Mouse (Mus musculus): Measurements from ENCODE around the gene Plod2. TPM values are rescaled to one million over a fixed set of nuclear protein-coding genes. Genes with fewer than 3 reads are reported as not detected.

The Plod2 gene
- polyA plus RNA-seq, 1 experiment = 5.4 TPM

DNA sequence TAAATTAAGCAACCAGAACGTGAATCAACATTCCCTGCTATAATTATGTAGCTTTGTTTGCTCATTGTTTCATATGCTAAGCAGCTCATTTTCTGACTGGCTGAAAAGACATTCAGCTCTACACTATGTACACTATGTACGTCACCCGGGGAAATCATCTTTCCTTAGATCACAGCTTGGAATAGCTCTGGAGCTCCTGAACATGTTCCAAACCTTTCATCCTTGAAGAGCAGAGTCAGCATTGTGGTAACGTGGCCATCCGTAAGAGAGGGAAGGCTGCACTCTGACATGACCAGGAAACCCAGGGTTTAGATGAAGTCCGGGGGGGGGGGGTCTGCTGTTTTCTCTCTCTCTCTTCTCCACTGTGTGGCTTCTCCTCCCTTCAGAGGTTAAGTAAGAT, 3.8 kb upstream of the Plod2 start:
- Histone ChIP-seq H3K27ac (ENCODE audit: insufficient read depth, low read length) (no peak overlapping the region), H3K4me1 (ENCODE audit: control insufficient read depth, insufficient read depth, low read length) (no peaks in the 10 kb centered on the region), H3K4me3 (ENCODE audit: insufficient read depth, low read length) (no peak overlapping the region)
- TF ChIP-seq CTCF (IDR thresholded peaks at IDR 0.05; ENCODE audit: extremely low read depth, insufficient read depth, low read length) (no peak), POLR2A (IDR thresholded peaks at IDR 0.05; ENCODE audit: extremely low read depth, insufficient read depth, low read length) (no peak)

DNA sequence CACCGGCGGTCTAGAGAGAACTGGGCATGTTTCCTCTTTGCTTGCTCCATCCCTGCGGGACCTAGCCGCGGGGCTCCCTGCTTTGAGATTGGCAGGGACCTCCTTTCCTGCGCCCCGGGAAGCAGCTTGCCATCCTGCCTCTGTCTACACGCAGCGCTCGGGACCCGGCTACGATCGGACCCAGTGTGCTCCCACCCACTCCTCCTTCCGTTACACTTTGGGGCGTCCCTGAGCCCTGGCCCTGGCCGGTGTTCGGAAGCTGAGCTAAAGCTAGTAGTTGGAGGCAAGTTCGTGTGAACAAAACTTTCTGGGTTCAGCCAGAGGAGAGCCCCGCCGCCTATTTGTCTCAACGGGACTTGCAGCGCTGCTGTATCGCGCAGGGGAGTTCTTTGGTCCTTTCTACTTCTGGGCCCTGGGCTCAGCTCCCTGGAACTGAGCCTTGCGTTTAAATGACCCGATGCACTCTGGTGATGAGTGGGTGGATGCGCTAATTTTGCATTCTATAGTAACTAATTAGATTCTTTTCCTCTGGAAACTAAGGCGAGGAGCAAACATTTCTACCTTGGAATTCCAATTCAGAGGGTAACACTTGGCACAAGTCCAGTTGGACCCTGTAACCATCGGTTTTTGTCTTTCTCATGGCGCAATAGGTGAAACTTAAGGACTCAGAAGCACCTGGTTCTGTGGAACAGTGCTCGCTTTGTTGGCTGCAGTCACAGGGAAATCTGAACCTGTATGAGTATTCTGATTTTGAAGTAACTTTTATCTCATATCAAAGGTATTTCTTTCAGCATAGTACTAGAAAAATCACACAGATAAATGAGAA, 781 bp downstream of the Plod2 start:
- no peak overlapping the region for H3K27ac ChIP-seq (ENCODE audit: insufficient read depth, low read length)
- no peak for TF ChIP-seq POLR2A (IDR thresholded peaks at IDR 0.05; ENCODE audit: extremely low read depth, insufficient read depth, low read length)
- no peak for TF ChIP-seq CTCF (IDR thresholded peaks at IDR 0.05; ENCODE audit: extremely low read depth, insufficient read depth, low read length)
- no peaks in the 10 kb centered on the region for H3K4me1 ChIP-seq (ENCODE audit: control insufficient read depth, insufficient read depth, low read length)
- peak overlapping the region; percentile 57 for H3K4me3 ChIP-seq (ENCODE audit: insufficient read depth, low read length)

DNA sequence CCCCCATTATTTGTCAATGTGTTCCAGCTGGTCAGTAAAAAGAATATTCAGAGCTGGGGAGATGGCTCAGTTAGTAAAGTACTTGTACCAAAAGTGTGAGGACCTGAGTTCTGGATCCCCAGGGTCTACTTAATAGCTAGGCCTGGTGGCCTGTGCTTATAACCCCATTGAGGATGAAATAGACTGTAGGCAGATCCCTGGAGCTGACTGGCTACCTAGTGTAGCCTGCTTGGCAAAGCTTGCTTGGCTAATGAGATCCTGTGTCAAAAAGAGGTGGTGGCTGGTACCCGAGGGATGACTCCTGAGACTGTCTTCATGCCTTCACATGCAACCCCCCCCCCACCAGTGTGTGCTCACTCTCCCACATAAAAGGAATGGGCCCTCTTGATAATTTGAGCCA, 2.1 kb downstream of the Plod2 start:
- Histone ChIP-seq H3K27ac (ENCODE audit: insufficient read depth, low read length) (no peak overlapping the region), H3K4me1 (ENCODE audit: control insufficient read depth, insufficient read depth, low read length) (no peaks in the 10 kb centered on the region), H3K4me3 (ENCODE audit: insufficient read depth, low read length) (no peak overlapping the region)
- TF ChIP-seq CTCF (IDR thresholded peaks at IDR 0.05; ENCODE audit: extremely low read depth, insufficient read depth, low read length) (no peak), POLR2A (IDR thresholded peaks at IDR 0.05; ENCODE audit: extremely low read depth, insufficient read depth, low read length) (no peak)

DNA sequence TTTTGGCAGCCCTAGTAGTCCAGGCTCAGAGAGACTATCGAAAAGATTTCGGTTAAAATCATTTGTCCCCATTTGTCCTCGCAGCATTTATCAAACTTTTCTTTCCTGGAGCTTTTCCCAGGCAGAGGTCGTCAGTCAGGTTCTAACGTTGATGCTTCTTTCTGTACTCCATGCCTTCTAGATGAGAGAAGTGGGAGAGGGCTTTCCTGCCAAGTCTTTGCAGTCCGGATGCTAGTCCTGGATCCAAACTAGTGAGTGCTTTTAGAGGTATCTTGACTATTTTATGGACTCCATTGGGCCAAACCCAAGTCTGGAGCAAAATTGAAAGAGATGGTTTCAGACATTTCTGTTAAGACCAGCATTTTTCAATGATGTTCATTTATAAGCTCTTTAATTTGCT, 3.0 kb downstream of the Plod2 start:
- H3K4me3 ChIP-seq (ENCODE audit: insufficient read depth, low read length) = no peak overlapping the region
- TF ChIP-seq POLR2A (IDR thresholded peaks at IDR 0.05; ENCODE audit: extremely low read depth, insufficient read depth, low read length) (no peak), CTCF (IDR thresholded peaks at IDR 0.05; ENCODE audit: extremely low read depth, insufficient read depth, low read length) (no peak)
- H3K4me1 ChIP-seq (ENCODE audit: control insufficient read depth, insufficient read depth, low read length) = no peaks in the 10 kb centered on the region
- no peak overlapping the region for H3K27ac ChIP-seq (ENCODE audit: insufficient read depth, low read length)

DNA sequence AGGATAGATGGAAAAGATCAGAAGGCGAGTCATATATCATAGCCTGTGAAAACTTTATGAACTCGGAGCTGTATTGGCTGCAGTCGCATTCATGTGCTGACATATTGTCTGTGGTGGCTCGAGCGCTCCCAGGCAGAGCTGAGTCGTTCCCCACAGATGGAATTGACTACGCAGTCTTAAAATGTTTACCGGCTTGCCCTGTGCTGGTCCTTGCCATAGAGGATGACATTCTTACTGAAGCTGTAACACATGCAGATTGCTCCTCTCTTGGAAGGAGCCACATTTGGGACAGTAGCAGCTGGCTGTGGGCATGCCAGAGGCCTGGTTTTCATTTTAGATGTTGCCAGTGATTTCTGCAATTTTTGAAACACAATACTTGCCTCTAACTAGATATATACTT, 4.4 kb downstream of the Plod2 start:
- Histone ChIP-seq H3K4me1 (ENCODE audit: control insufficient read depth, insufficient read depth, low read length) (no peaks in the 10 kb centered on the region), H3K4me3 (ENCODE audit: insufficient read depth, low read length) (no peak overlapping the region), H3K27ac (ENCODE audit: insufficient read depth, low read length) (no peak overlapping the region)
- TF ChIP-seq POLR2A (IDR thresholded peaks at IDR 0.05; ENCODE audit: extremely low read depth, insufficient read depth, low read length) (no peak), CTCF (IDR thresholded peaks at IDR 0.05; ENCODE audit: extremely low read depth, insufficient read depth, low read length) (no peak)

DNA sequence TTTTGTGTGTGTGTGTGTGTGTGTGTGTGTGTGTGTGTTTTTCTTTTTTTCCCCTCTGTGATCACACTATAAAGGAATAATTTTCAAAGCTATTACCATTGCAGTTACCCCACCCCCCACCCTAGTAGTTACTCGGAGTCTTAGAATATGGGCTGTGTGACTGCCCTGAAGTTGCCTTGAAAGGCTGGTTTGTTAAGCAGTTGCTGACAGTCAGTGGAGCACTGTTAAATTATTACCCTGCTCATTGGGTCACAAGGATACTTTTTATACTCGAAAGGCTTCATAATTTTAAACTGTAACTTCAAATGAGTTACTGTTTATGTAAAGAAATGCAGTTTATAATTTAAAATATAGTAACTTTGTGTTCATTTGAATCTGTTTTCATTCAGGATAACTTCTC, 5.1 kb downstream of the Plod2 start:
- H3K27ac ChIP-seq (ENCODE audit: insufficient read depth, low read length) = no peak overlapping the region
- H3K4me1 ChIP-seq (ENCODE audit: control insufficient read depth, insufficient read depth, low read length) = no peaks in the 10 kb centered on the region
- no peak overlapping the region for H3K4me3 ChIP-seq (ENCODE audit: insufficient read depth, low read length)
- no peak for TF ChIP-seq POLR2A (IDR thresholded peaks at IDR 0.05; ENCODE audit: extremely low read depth, insufficient read depth, low read length)
- TF ChIP-seq CTCF (IDR thresholded peaks at IDR 0.05; ENCODE audit: extremely low read depth, insufficient read depth, low read length) = no peak

DNA sequence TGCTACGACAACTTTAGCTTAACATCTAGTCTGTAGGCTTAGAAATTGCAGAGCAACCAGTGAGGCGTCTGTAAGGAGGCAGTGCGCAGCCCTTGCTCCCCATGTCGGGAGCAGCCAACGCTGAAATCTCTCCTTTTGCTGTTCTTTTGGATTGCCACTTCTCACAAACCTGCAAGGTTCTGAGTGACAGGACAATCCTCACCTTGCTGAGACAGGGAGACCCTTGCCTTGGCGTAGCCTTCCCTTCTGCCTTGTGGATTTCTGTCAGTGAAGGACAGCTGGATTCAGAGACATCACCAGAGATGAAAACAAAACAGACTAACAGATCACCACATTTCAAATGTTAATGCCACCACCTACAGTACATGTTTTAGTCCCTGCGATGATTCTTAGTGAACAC, 5.8 kb downstream of the Plod2 start:
- no peak overlapping the region for H3K27ac ChIP-seq (ENCODE audit: insufficient read depth, low read length)
- no peak overlapping the region for H3K4me3 ChIP-seq (ENCODE audit: insufficient read depth, low read length)
- no peak for TF ChIP-seq CTCF (IDR thresholded peaks at IDR 0.05; ENCODE audit: extremely low read depth, insufficient read depth, low read length)
- TF ChIP-seq POLR2A (IDR thresholded peaks at IDR 0.05; ENCODE audit: extremely low read depth, insufficient read depth, low read length) = no peak
- no peaks in the 10 kb centered on the region for H3K4me1 ChIP-seq (ENCODE audit: control insufficient read depth, insufficient read depth, low read length)

DNA sequence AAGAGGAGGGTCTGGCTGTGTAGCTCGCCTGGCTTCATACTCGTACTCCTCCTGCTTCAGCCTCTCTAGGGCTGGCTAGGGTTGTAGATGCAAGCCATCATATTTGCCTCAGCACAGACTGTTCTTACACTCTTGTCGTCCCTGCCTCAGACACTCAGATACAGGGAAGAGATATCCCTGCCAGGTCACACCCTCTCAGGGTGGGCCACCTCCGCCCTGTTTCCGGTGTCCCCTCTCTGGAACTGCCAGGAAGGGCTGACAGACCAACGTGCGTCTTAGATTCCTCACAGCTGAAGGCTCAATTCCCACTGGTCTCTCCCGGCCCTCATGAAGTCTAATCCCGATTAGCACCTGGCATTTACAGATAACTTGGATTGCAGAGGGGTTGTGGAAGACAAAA, 6.6 kb downstream of the Plod2 start:
- Histone ChIP-seq H3K27ac (ENCODE audit: insufficient read depth, low read length) (no peak overlapping the region), H3K4me1 (ENCODE audit: control insufficient read depth, insufficient read depth, low read length) (no peaks in the 10 kb centered on the region), H3K4me3 (ENCODE audit: insufficient read depth, low read length) (no peak overlapping the region)
- TF ChIP-seq POLR2A (IDR thresholded peaks at IDR 0.05; ENCODE audit: extremely low read depth, insufficient read depth, low read length) = no peak
- no peak for TF ChIP-seq CTCF (IDR thresholded peaks at IDR 0.05; ENCODE audit: extremely low read depth, insufficient read depth, low read length)

DNA sequence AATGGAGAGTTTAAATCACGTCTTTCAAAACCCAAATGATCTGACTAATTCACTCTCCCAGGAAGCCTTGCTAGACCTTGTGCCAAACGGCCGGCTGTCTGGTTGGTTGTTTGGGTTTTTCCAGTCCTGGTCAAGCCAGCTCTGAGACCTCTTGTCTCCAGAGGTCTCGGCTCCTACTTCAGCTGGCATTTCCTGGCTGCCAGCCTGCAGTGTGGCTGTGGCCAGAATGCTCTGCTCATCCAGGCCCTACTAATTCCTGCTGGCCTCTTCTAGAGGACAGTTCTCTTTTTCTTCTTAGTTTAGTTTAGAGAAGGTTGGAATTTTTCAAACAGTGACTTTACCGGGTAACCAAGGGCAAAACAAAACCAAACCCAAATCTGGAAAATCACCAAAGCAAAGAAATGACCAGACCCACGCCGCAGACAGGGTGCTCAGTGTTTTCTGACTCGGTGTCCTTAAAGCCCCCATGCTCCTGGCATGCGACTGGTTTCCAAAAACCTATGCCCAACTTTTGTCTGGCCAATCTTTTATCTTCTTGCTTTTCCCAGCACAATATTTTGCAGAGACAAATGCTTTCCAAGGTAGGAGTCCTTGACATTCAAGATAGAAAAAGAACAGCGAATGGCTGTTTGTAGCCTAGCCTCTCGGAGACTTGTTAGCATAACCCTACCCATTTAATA, 7.9 kb downstream of the Plod2 start:
- Histone ChIP-seq H3K4me1 (ENCODE audit: control insufficient read depth, insufficient read depth, low read length) (no peaks in the 10 kb centered on the region), H3K27ac (ENCODE audit: insufficient read depth, low read length) (no peak overlapping the region), H3K4me3 (ENCODE audit: insufficient read depth, low read length) (no peak overlapping the region)
- TF ChIP-seq POLR2A (IDR thresholded peaks at IDR 0.05; ENCODE audit: extremely low read depth, insufficient read depth, low read length) (no peak), CTCF (IDR thresholded peaks at IDR 0.05; ENCODE audit: extremely low read depth, insufficient read depth, low read length) (no peak)

DNA sequence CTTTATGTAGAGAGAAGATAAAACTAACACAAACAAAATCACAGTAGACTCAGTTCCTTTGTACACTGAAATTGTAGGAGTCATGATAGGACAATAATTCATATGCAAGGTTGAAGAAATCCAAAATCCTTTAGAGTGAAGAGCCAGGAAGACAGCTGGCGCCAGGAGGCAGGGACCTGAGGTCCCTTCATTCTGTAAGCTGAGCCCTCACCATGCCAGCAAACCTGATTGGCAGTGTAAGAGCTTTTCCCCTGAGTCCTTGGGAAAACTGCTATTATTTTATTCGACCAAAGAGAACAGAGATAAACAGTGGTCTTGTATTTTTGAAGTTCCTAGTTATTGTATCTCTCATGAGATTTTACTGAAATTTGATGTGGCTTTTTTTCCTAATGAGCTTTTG, 9.0 kb downstream of the Plod2 start:
- no peaks in the 10 kb centered on the region for H3K4me1 ChIP-seq (ENCODE audit: control insufficient read depth, insufficient read depth, low read length)
- no peak overlapping the region for H3K27ac ChIP-seq (ENCODE audit: insufficient read depth, low read length)
- TF ChIP-seq CTCF (IDR thresholded peaks at IDR 0.05; ENCODE audit: extremely low read depth, insufficient read depth, low read length) (no peak), POLR2A (IDR thresholded peaks at IDR 0.05; ENCODE audit: extremely low read depth, insufficient read depth, low read length) (no peak)
- H3K4me3 ChIP-seq (ENCODE audit: insufficient read depth, low read length) = no peak overlapping the region

All from cortical plate, adult 2 months (tissue).